Mouse (Mus musculus): ENCODE results near the gene RPS10-NUDT3. TPM values are rescaled to one million over a fixed set of nuclear protein-coding genes. Genes with fewer than 3 reads are reported as not detected.
A peak's percentile ranks its signal among the peaks of the same experiment; 100 is the strongest.

RPS10-NUDT3 gene
- 0.20 TPM in 1 of 2 replicates, not detected in the other for polyA plus RNA-seq (2012; rRNA removed)

DNA sequence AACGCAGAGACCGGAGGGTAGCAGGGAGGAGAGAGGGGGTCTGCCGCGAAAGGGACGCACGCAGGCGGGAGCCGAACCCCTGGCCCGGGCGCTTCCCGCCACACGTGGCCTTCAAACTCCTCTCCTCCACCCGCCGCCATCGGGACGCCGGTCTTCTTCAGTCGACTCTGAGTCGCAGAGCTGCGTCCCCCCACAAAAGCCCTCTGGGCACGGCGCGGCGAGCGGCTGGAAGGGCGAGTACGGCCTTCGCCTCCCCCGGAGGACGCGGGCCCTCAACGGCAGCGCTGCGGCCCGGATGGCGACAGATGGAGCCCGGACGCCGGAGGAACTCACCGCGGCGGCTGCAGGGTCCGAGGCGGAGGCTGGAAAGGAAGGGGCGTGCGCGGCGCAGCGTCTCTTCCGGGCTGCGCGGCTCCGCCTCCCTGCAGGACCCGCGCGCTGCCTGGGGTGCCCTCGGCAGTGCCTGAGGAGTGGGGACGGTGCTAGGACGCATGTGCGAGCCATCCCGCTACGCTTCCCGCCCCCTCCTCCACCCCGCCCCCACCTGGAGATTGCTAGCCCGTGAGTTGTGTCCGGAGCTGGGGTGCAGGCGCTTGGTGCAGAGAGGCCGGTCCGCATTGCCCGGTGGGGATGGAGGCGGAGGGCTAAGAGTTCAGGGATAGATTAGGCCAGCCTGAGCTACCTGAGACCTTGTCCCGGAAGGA lies at the start of gene RPS10-NUDT3:
Gene RPS10-NUDT3, minus strand, starts transcription at position 352 of the 704 bp plus-strand sequence.
- peak in 1 of 2 experiments; percentile 88 for DNase-seq (ENCODE audit: extremely low spot score in 1 of 2, low spot score in 1 of 2)

DNA sequence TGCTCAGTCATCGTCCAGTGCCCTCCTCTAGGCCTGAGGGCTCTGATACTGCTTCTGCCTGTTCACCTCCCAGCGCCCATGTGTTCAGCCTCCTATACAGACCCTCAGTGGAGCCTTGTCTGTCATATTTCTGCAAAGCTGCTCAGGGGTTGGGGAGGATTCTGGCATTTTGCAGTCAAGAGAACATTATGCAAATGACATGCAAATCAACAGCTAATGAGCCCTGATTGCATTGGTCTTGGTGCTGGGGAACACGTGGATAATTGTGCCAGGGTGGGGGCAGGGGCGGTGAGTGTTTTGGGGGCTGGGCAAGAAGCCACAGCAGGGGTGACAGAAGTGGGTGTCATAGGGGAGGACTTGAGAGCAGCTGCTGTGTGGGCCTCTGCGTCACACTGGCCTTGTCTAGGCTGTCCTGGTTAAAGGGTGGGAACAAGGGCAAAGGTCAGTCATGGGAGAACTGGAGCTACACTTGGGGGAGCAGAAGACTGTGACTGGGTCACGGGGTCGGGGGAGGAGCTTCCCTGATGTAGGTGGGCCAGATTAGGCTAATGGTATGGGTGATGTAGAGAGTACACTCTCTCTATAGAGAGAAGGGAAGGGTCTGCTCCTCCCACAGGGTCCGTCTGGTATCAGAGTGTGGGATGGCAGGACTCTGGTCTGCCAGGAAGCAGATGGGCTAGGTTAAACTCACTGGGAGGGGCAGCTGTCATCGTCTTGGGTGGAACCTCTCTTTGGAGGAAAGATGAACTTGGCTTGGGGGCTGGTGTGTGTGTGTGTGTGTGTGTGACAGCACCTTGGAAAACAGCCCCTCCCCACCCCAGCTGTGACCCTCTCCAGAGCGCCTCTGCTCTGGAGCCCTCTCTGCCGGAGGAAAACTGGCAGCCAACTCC lies 44.1 kb upstream of the RPS10-NUDT3 start:
- no peak for DNase-seq (ENCODE audit: extremely low spot score in 1 of 2, low spot score in 1 of 2)

GRCm38 (mm10) chr17:27677756-27678155 lies 42.7 kb upstream of the RPS10-NUDT3 start:
- no peak for DNase-seq (ENCODE audit: extremely low spot score in 1 of 2, low spot score in 1 of 2)

GRCm38 (mm10) chr17:27676270-27676669 lies 41.2 kb upstream of the RPS10-NUDT3 start:
- DNase-seq (ENCODE audit: extremely low spot score in 1 of 2, low spot score in 1 of 2), result no peak

DNA sequence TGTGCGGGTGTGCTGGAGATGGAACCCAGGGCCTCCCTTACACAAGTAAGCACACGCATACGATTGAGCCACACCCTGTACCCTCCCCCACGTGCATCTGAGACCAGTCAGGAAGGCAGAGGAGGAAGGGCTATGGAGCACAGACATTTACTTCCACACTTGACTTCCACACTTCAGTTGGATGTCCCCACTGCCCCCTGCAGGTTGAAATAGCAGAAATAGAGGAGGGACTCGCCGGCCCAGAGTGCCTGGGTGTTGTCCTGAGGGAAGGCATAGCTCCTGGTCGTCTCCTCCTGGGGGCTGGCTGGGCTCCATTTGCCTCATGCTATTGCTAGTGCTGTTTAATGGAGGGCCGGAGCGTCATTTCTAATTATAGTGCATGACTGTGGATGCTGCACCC lies 40.4 kb upstream of the RPS10-NUDT3 start:
- DNase-seq (ENCODE audit: extremely low spot score in 1 of 2, low spot score in 1 of 2), result no peak

GRCm38 (mm10) chr17:27673945-27674344 lies 38.9 kb upstream of the RPS10-NUDT3 start:
- DNase-seq (ENCODE audit: extremely low spot score in 1 of 2, low spot score in 1 of 2), result no peak

- DNase-seq (ENCODE audit: extremely low spot score in 1 of 2, low spot score in 1 of 2), result no peak
Observed at GRCm38 (mm10) chr17:27671720-27672119, 36.7 kb upstream of the RPS10-NUDT3 start.

DNA sequence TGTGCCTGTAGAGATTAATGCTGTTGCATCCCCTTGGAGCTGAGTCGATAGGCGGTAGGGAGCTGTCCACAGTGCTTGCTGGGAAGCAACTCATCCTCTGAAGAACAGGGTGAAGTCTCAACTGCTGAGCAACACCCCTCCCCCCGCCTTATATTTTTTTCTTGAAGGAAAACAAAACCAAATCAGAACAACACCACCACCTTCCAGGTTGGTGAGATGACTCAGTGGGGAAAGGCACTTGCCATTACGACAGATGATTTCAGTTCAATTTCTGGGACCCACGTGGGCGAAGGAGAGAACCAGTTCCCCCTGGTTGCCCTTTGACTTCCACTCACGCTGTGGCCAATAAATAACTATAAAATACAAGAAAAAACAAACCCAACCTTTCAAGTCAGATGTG lies 23.7 kb upstream of the RPS10-NUDT3 start:
- DNase-seq (ENCODE audit: extremely low spot score in 1 of 2, low spot score in 1 of 2), result no peak

DNA sequence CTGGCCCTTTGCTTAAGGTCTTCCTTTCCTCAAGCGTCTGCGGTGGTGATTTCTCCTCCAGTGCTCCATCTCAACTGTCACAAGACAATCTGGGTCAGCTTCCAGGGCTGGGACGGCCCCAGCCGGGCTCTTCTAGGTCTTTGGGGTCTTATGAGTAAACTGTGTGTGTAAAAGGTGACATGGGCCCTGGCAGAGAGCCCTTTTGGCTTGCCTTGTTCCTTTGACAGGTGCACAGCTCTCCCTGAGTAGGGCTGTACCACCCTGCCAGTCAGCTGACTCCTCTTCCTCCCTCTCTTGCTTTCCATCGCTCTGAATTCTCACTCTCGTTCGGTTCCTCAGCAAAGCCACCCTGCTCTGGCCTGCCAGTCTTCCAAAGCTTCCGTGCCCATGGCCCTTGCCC lies 22.1 kb upstream of the RPS10-NUDT3 start:
- DNase-seq (ENCODE audit: extremely low spot score in 1 of 2, low spot score in 1 of 2), result no peak

DNA sequence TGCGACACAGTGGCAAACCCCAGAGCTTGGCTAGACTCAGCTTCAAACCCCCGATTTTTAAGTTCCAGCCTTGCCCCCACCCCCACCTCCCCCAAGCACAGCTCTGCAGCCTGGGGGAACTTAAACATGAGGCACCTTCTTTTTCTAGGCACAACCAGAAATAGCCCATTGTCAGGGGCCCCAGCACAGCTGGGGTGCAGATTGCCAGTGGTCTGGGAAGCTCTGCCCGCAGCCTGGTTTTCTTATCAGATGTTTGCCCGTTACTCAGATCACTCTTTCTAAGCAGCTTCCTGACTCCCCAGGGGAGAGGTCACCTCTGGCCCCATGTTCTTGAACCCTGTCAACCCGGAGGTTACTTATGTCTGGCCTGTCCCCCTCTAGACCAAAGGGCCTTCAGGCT lies 21.4 kb upstream of the RPS10-NUDT3 start:
- no peak for DNase-seq (ENCODE audit: extremely low spot score in 1 of 2, low spot score in 1 of 2)

- peak in 1 of 2 experiments; percentile 83 for DNase-seq (ENCODE audit: extremely low spot score in 1 of 2, low spot score in 1 of 2)
Observed at GRCm38 (mm10) chr17:27656011-27656399, 21.0 kb upstream of the RPS10-NUDT3 start.

GRCm38 (mm10) chr17:27655089-27656010 lies 20.3 kb upstream of the RPS10-NUDT3 start, which contains the start of gene Pacsin1:
TSS of gene Pacsin1 (plus strand) at chr17:27655509.
- DNase-seq (ENCODE audit: extremely low spot score in 1 of 2, low spot score in 1 of 2), result peak in 1 of 2 experiments; percentile 84

GRCm38 (mm10) chr17:27653253-27653959 lies 18.4 kb upstream of the RPS10-NUDT3 start:
- DNase-seq (ENCODE audit: extremely low spot score in 1 of 2, low spot score in 1 of 2), result no peak

DNA sequence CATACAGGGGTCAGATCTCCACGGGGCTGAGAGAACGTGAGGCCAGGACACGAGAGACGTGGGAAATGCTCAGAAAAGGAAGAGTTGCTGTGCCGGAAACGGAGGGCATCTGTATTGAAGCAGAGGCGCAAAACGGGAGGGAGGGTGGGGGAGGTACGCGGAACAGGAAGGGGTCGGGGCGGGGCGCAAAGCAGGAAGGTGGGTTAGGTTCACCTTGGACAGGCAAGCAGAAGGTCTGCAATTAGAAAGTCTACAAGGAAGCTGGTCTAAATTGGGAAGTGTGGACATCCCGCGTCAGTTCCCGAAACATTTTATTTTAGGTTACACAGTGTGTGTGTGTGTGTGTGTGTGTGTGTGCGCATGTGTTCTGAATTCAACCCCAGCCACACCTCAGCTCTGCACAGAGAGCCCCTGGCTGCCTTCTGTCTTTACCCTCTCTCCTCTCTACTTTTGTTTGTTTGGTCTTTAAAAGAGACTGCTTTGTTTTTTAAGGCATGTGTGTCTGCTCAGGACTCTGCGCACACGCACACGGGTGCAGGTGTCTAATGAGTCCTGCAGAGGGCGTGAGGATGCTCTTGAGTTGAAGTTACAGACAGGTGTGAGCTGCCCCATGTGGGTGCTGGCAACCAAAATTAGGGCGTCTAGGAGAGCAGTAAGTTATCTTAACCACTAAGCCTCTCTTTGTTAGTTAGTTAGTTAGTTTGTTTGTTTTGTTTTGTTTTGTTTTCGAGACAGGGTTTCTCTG lies 17.2 kb upstream of the RPS10-NUDT3 start:
- DNase-seq (ENCODE audit: extremely low spot score in 1 of 2, low spot score in 1 of 2), result no peak

GRCm38 (mm10) chr17:27650586-27650985 lies 15.6 kb upstream of the RPS10-NUDT3 start:
- DNase-seq (ENCODE audit: extremely low spot score in 1 of 2, low spot score in 1 of 2), result no peak

- peak in 1 of 2 experiments; percentile 80 for DNase-seq (ENCODE audit: extremely low spot score in 1 of 2, low spot score in 1 of 2)
Observed at GRCm38 (mm10) chr17:27650160-27650559, 15.1 kb upstream of the RPS10-NUDT3 start.

DNA sequence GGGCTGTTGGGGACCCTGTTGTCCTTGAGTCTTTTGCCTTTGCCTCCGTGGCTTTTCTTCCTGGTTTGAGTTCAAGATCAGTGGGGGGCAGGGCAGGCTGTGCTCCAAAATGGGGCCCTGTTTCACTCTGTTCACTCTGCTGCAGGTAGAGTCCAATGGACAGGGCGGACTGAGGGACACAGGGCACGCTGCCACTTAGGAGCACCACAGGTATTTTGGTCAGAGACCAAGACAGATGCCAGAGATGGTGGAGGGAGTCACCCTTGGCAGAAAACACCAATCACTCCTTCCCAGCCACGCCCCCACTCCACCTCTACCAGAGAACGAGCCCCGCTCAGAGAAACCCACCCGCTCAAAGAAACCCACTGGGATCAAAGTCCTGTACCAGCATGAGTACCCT lies 10.8 kb upstream of the RPS10-NUDT3 start:
- DNase-seq (ENCODE audit: extremely low spot score in 1 of 2, low spot score in 1 of 2), result no peak

GRCm38 (mm10) chr17:27644572-27644971 lies 9.6 kb upstream of the RPS10-NUDT3 start:
- no peak for DNase-seq (ENCODE audit: extremely low spot score in 1 of 2, low spot score in 1 of 2)

- no peak for DNase-seq (ENCODE audit: extremely low spot score in 1 of 2, low spot score in 1 of 2)
Observed at GRCm38 (mm10) chr17:27643756-27644155, 8.7 kb upstream of the RPS10-NUDT3 start.

Data from frontal cortex, adult 2 months (tissue).